Mouse (Mus musculus): ENCODE data around the gene Polg2. TPM values are rescaled to one million over a fixed set of nuclear protein-coding genes. Genes with fewer than 3 reads are reported as not detected.

Polg2 gene
- total and polyA plus RNA-seq, 3 experiments: 12.1 to 12.5 (median 12.3) TPM

GRCm38 (mm10) chr11:106762139-106762799, 17.1 kb downstream of the Polg2 start:
- TF ChIP-seq CTCF (conservative IDR thresholded peaks at IDR 0.05 in 1 of 2, IDR thresholded peaks at IDR 0.05 in 1 of 2; ENCODE audit: low read depth in 2 of 2, low read length in 2 of 2): no peak
- TF ChIP-seq ZNF384 (IDR thresholded peaks at IDR 0.05; ENCODE audit: low read depth, low read length): no peak
- TF ChIP-seq IRF4 (IDR thresholded peaks at IDR 0.05; ENCODE audit: low read depth, low read length): peak; percentile 80
- TF ChIP-seq PAX5 (IDR thresholded peaks at IDR 0.05; ENCODE audit: low read length): no peak
- TF ChIP-seq MAZ (IDR thresholded peaks at IDR 0.05; ENCODE audit: low read depth, low read length): peak; percentile 82
- no peak; the same call in none of the 2 replicates for TF ChIP-seq POLR2AphosphoS2 (IDR thresholded peaks at IDR 0.05; ENCODE audit: low read depth, low read length)
- peak; percentile 59 for TF ChIP-seq JUND (conservative IDR thresholded peaks at IDR 0.05; ENCODE audit: low read depth, low read length)
- TF ChIP-seq CHD2 (IDR thresholded peaks at IDR 0.05; ENCODE audit: low read length): peak; percentile 83
- TF ChIP-seq SIN3A (IDR thresholded peaks at IDR 0.05; ENCODE audit: low read length): peak; percentile 81
- TF ChIP-seq SMC3 (IDR thresholded peaks at IDR 0.05; ENCODE audit: low read depth, low read length): peak; percentile 2; the same call in 1 of the 2 replicates
- peak; percentile 37 for TF ChIP-seq POLR2A (IDR thresholded peaks at IDR 0.05; ENCODE audit: low read depth, low read length)
- TF ChIP-seq MAX (IDR thresholded peaks at IDR 0.05; ENCODE audit: low read length): peak; percentile 70; the same call in 1 of the 2 replicates
- peak; percentile 78; the same call in 1 of the 2 replicates for TF ChIP-seq MAFK (IDR thresholded peaks at IDR 0.05; ENCODE audit: insufficient replicate concordance, low read length)
- peak; percentile 73; the same call in 1 of the 2 replicates for TF ChIP-seq ZMIZ1 (IDR thresholded peaks at IDR 0.05; ENCODE audit: low read depth, low read length)
- peak; percentile 86 for TF ChIP-seq EP300 (IDR thresholded peaks at IDR 0.05; ENCODE audit: low read length)
- TF ChIP-seq NELFE (IDR thresholded peaks at IDR 0.05; ENCODE audit: low read depth, low read length): 0 out of 2 replicates have a peak, but pooled peaks have one; percentile 12
- TF ChIP-seq MXI1 (IDR thresholded peaks at IDR 0.05; ENCODE audit: low read depth, low read length): peak; percentile 93
- TF ChIP-seq NRF1 (IDR thresholded peaks at IDR 0.05; ENCODE audit: low read depth, low read length): no peak
- peak; percentile 42; the same call in 1 of the 2 replicates for TF ChIP-seq UBTF (IDR thresholded peaks at IDR 0.05; ENCODE audit: low read depth, low read length)
- TF ChIP-seq BHLHE40 (IDR thresholded peaks at IDR 0.05; ENCODE audit: low read depth, low read length): peak; percentile 81
- peak; percentile 96 for TF ChIP-seq ETS1 (conservative IDR thresholded peaks at IDR 0.05; ENCODE audit: low read depth, low read length)
- peak; percentile 64 for TF ChIP-seq MYC (IDR thresholded peaks at IDR 0.05; ENCODE audit: low read depth, low read length)
- TF ChIP-seq RAD21 (IDR thresholded peaks at IDR 0.05; ENCODE audit: low read depth, low read length): no peak; the same call in none of the 2 replicates
- TF ChIP-seq MEF2A (IDR thresholded peaks at IDR 0.05; ENCODE audit: borderline replicate concordance, low read depth, low read length): peak; percentile 85
- peak; percentile 90; the same call in 1 of the 2 replicates for TF ChIP-seq E2F4 (IDR thresholded peaks at IDR 0.05; ENCODE audit: insufficient replicate concordance, low read depth, low read length)
- no peak for TF ChIP-seq USF2 (conservative IDR thresholded peaks at IDR 0.05; ENCODE audit: low read depth, low read length)
- TF ChIP-seq TBP (conservative IDR thresholded peaks at IDR 0.05; ENCODE audit: low read depth, low read length): peak; percentile 75
- TF ChIP-seq GABPA (IDR thresholded peaks at IDR 0.05; ENCODE audit: insufficient replicate concordance, low read depth, low read length): no peak
- 0 out of 2 replicates have a peak, but pooled peaks have one; percentile 5 for TF ChIP-seq CHD1 (IDR thresholded peaks at IDR 0.05; ENCODE audit: low read depth, low read length)
- TF ChIP-seq ZKSCAN1 (IDR thresholded peaks at IDR 0.05; ENCODE audit: borderline replicate concordance, low read depth, low read length): no peak
- no peak for TF ChIP-seq HCFC1 (IDR thresholded peaks at IDR 0.05; ENCODE audit: low read depth, low read length)
- 0 out of 2 replicates have a peak, but pooled peaks have one; percentile 66 for TF ChIP-seq KAT2A (IDR thresholded peaks at IDR 0.05; ENCODE audit: insufficient replicate concordance, low read length)
- peak; percentile 81; the same call in 1 of the 2 replicates for TF ChIP-seq RCOR1 (conservative IDR thresholded peaks at IDR 0.05; ENCODE audit: low read depth, low read length)
- TF ChIP-seq JUN (IDR thresholded peaks at IDR 0.05; ENCODE audit: insufficient read depth, low read depth, low read length): no peak
- no peak for TF ChIP-seq USF1 (IDR thresholded peaks at IDR 0.05; ENCODE audit: low read depth, low read length)
- TF ChIP-seq TCF12 (IDR thresholded peaks at IDR 0.05; ENCODE audit: low read depth, low read length): peak; percentile 93
- TF ChIP-seq ZC3H11A (IDR thresholded peaks at IDR 0.05; ENCODE audit: low read depth, low read length): no peak
- TF ChIP-seq ELF1 (IDR thresholded peaks at IDR 0.05; ENCODE audit: low read depth, low read length): no peak; the same call in none of the 2 replicates
- Histone ChIP-seq H3K4me3 (replicated peaks in 1 of 3; ENCODE audit: low read depth in 2 of 3, low read length in 2 of 3, poor library complexity in 1 of 3) (peak overlapping the region in 1 of 3 experiments; percentile 14), H3K4me1 (ENCODE audit: control insufficient read depth in 1 of 2, insufficient read depth in 2 of 2) (peaks cover 44 to 84% of the 10 kb centered on the region in 2 experiments), H3K9ac (ENCODE audit: insufficient read depth, low read depth) (peak overlapping the region; percentile 79), H3K27me3 (replicated peaks) (no peaks in the 10 kb centered on the region), H3K4me2 (ENCODE audit: insufficient read depth, low read depth, poor library complexity, severe bottlenecking) (peak overlapping the region; percentile 81), H3K9me3 (replicated peaks; ENCODE audit: low read length) (no peaks in the 10 kb centered on the region), H3K27ac (ENCODE audit: insufficient read depth, low read depth) (peak overlapping the region; percentile 99), H3K36me3 (replicated peaks in 1 of 2; ENCODE audit: control insufficient read depth in 1 of 2, insufficient read depth in 1 of 2, low read length in 1 of 2) (peaks cover 27 to 51% of the 10 kb centered on the region in 2 experiments), H3K79me2 (replicated peaks; ENCODE audit: control insufficient read depth, extremely low read depth, insufficient read depth, poor library complexity, severe bottlenecking) (no peaks in the 10 kb centered on the region)
- dilution Hi-C loops (cut with MboI; ENCODE audit: extremely low pct_ligation_motif_present, extremely low pct_unique_long_range_greater_than_20kb, low sequenced_read_pairs): no loop called here
- DNase-seq (ENCODE audit: extremely low read depth): peak; percentile 99
- in situ Hi-C loops (cut with MboI; ENCODE audit: low pct_ligation_motif_present, low pct_unique_long_range_greater_than_20kb, low sequenced_read_pairs): loop anchor here (25.0 kb wide), 1 partner anchor 450 kb away; the partner anchor contains the start of genes Cd79b and Gh
